Mouse (Mus musculus) C2C12 (cell line): Measurements from ENCODE around the gene Myh7b. TPM values are rescaled to one million over a fixed set of nuclear protein-coding genes. Genes with fewer than 3 reads are reported as not detected.

Experiments used
- H3K27me3 ChIP-seq: one replicate; pipeline ENCODE4 v1.6.1; 2011; ENCODE audit not compliant: control insufficient read depth, insufficient read depth, insufficient read length
- H3K36me3 ChIP-seq: one replicate; pipeline ENCODE4 v1.6.1; 2011; ENCODE audit not compliant: control insufficient read depth, insufficient read depth
- H3K4me3 ChIP-seq: one replicate; pipeline ENCODE4 v1.5.1; 2011; ENCODE audit warnings: mild to moderate bottlenecking, control low read depth; ENCODE audit not compliant: poor library complexity, insufficient read depth, severe bottlenecking
- H3K79me2 ChIP-seq: one replicate; pipeline ENCODE4 v1.6.1; 2011; ENCODE audit not compliant: control insufficient read depth, insufficient read depth
- H3K79me3 ChIP-seq: one replicate; pipeline ENCODE4 v1.6.1; 2011; ENCODE audit warnings: low read depth, control low read depth
- H3ac ChIP-seq: one replicate; pipeline ENCODE3; 2011; ENCODE audit warnings: low read depth; ENCODE audit not compliant: control insufficient read depth, insufficient read length
- CEBPB ChIP-seq: IDR thresholded peaks from one replicate; pipeline ENCODE4 v1.6.1; 2011; ENCODE audit warnings: low read depth, mild to moderate bottlenecking, control low read depth, moderate library complexity
- CTCF ChIP-seq: IDR thresholded peaks from one replicate; pipeline ENCODE4 v1.5.1; 2011; ENCODE audit not compliant: control insufficient read depth, insufficient read depth, insufficient read length
- FOSL1 ChIP-seq: IDR thresholded peaks from one replicate; pipeline ENCODE4 v1.8.0; 2011; ENCODE audit warnings: mild to moderate bottlenecking, low read length; ENCODE audit not compliant: poor library complexity, insufficient read depth, severe bottlenecking
- MAX ChIP-seq: IDR thresholded peaks from one replicate; pipeline ENCODE4 v1.6.1; 2011; ENCODE audit warnings: mild to moderate bottlenecking, control low read depth
- MYOD1 ChIP-seq: IDR thresholded peaks from one replicate; pipeline ENCODE4 v1.6.1; 2011; ENCODE audit warnings: low read depth; ENCODE audit not compliant: control insufficient read depth, insufficient read length
- MYOG ChIP-seq: IDR thresholded peaks from one replicate; pipeline ENCODE4 v1.6.1; 2011; ENCODE audit not compliant: control insufficient read depth, insufficient read length; ENCODE audit errors: extremely low read depth
- USF1 ChIP-seq: IDR thresholded peaks from one replicate; pipeline ENCODE4 v1.6.1; 2011; ENCODE audit warnings: low read depth, mild to moderate bottlenecking, control low read depth, moderate library complexity
- polyA plus RNA-seq: library from polyadenylated mRNA; unstranded; fragments of >200 nt; fragmentation: generic; extraction: Trizol; gene quantifications from one replicate; pipeline ENCODE4 v1.2.1, GENCODE M21; 2012; ENCODE audit warnings: missing spikeins

The Myh7b gene
- polyA plus RNA-seq, 1 experiment = 0.09 TPM

GRCm38 (mm10) chr2:155606360-155606759 lies 4.7 kb upstream of the Myh7b start:
- no peaks in the 10 kb centered on the region for H3K36me3 ChIP-seq
- no peak overlapping the region for H3K4me3 ChIP-seq
- H3K27me3 ChIP-seq = peaks cover 17% of the 10 kb centered on the region
- H3ac ChIP-seq = no peak overlapping the region
- H3K79me3 ChIP-seq = no peaks in the 10 kb centered on the region
- no peaks in the 10 kb centered on the region for H3K79me2 ChIP-seq
- TF ChIP-seq MYOD1 (peak; percentile 43), CEBPB (no peak)

GRCm38 (mm10) chr2:155611834-155612550 lies 980 bp downstream of the Myh7b start:
- no peak for TF ChIP-seq USF1
- no peak for TF ChIP-seq MYOG
- TF ChIP-seq CEBPB = no peak
- TF ChIP-seq FOSL1 = no peak
- no peak for TF ChIP-seq MAX
- no peak for TF ChIP-seq CTCF
- no peak for TF ChIP-seq MYOD1
- Histone ChIP-seq H3K27me3 (peaks cover 41% of the 10 kb centered on the region), H3K36me3 (no peaks in the 10 kb centered on the region), H3ac (no peak overlapping the region), H3K79me3 (no peaks in the 10 kb centered on the region), H3K4me3 (no peak overlapping the region), H3K79me2 (no peaks in the 10 kb centered on the region)

- H3K27me3 ChIP-seq = peaks cover 41% of the 10 kb centered on the region
- no peak overlapping the region for H3K4me3 ChIP-seq
- no peaks in the 10 kb centered on the region for H3K79me2 ChIP-seq
- no peak overlapping the region for H3ac ChIP-seq
- no peaks in the 10 kb centered on the region for H3K79me3 ChIP-seq
- H3K36me3 ChIP-seq = no peaks in the 10 kb centered on the region
- TF ChIP-seq USF1 = no peak
Observed at GRCm38 (mm10) chr2:155613326-155613755, 2.3 kb downstream of the Myh7b start.

GRCm38 (mm10) chr2:155613953-155614352 lies 2.9 kb downstream of the Myh7b start:
- Histone ChIP-seq H3K27me3 (peaks cover 38% of the 10 kb centered on the region), H3K4me3 (no peak overlapping the region), H3K36me3 (no peaks in the 10 kb centered on the region), H3ac (no peak overlapping the region), H3K79me3 (no peaks in the 10 kb centered on the region), H3K79me2 (no peaks in the 10 kb centered on the region)
- TF ChIP-seq MYOG (no peak), MAX (no peak), FOSL1 (no peak), CEBPB (no peak), MYOD1 (no peak), CTCF (no peak), USF1 (no peak)

DNA sequence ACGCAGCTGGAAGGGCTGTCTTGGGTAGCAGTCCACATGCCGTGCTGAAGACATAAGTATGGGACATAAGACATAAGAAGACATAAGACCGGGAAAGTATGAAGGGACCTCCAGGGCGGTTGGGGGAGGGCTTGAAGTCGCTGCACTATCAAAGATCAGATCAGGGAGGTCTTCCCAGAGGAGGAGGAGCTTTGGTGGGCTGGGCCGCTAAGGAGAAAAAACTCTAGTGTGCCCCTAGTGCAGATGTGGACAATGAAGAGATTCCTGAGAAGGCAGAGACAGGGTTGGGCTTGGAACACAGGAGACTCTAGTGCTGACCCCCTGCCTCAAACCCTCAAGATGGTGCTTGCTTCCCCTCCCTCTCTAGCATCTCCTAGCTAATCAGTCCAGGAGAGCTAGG lies 6.0 kb downstream of the Myh7b start:
- Histone ChIP-seq H3K4me3 (no peak overlapping the region), H3K36me3 (no peaks in the 10 kb centered on the region), H3K79me3 (no peaks in the 10 kb centered on the region), H3K27me3 (peaks cover 22% of the 10 kb centered on the region), H3ac (no peak overlapping the region), H3K79me2 (no peaks in the 10 kb centered on the region)
- no peak for TF ChIP-seq MAX
- no peak for TF ChIP-seq CTCF
- TF ChIP-seq CEBPB = no peak
- TF ChIP-seq USF1 = no peak
- no peak for TF ChIP-seq MYOD1
- no peak for TF ChIP-seq FOSL1
- TF ChIP-seq MYOG = no peak

DNA sequence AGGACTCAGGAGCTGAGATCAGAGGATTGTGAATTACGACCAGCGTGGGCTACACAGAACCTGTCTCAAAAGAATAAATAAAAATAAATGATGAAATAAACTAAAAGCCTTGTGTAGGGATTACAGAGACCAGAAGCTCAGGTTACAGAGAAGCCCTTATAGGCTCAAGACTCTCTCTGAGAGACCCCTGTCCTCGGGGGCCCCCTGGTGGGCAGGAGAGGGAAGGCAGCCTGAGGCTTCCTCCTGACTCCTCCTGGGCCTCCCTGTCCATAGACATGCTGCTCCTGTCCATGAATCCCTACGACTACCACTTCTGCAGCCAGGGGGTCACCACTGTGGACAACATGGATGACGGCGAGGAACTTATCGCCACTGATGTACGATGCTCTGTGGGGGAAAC lies 8.8 kb downstream of the Myh7b start:
- Histone ChIP-seq H3K79me3 (no peaks in the 10 kb centered on the region), H3K36me3 (no peaks in the 10 kb centered on the region), H3K27me3 (peaks cover 8% of the 10 kb centered on the region), H3K4me3 (no peak overlapping the region), H3ac (no peak overlapping the region), H3K79me2 (no peaks in the 10 kb centered on the region)
- peak; percentile 78 for TF ChIP-seq CTCF
- TF ChIP-seq USF1 = no peak
